Mouse (Mus musculus): ENCODE data around the gene Rps29. TPM values are rescaled to one million over a fixed set of nuclear protein-coding genes. Genes with fewer than 3 reads are reported as not detected.

Rps29 gene
- total RNA-seq, 4 experiments from 2014 or later: 1,074 to 1,561 (median 1,323) TPM

DNA sequence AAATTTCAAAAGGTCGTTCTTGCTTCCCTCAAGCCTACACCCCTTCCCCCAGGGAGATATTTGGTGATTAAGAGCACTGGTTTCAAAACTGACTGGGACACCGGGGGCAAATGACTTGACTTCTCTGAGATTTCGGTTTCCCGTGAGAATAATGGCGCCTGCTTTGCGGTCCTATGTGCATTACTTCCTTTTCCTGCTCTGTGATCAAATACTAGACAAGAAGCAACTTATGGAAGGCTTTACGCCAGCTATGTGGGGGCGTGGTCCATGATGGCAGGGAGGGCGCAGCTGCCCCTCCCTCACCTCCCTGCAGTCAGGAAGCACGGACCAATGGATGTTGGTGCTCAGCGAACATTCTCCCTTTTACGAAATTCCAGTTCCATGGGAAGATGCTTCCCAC, 28.5 kb downstream of the Rps29 start:
- DNase-seq (ENCODE audit: low spot score in 2 of 2): no peak

DNA sequence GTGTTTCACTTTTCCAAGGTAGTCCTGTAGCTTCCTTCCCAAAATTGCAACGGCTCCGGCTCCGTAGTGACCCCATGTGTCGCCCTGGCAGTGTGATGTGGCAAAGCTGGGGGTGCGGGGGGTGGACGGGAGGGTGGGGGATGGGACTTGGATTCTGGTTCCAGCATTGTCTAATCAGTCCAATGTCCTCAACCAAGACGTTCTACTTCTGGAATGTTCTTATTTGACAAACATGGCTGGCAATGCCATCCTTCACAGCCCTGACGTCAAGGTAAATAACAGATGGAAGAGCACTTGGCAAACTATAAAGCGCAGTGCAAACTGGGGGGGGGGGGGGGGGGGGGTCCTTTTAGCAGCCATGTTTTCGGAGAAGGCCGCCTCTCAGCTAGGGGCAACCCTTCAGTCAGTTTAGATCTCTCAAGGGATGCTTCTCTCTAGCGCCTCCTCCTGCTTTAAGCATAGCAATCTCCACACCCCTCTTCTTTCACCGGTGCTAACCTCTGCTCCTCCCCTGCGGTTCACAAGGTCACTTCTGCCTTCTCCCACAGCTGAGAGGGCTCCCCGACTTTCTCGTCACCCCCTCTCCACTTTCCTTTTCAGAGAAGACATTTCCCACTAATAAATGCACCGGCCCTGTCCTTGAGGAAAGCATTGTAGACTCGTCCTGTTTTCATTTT, 29.2 kb downstream of the Rps29 start:
- no peak for DNase-seq (ENCODE audit: low spot score in 2 of 2)

- DNase-seq (ENCODE audit: low spot score in 2 of 2): no peak
Observed at GRCm38 (mm10) chr12:69127626-69128025, 31.4 kb downstream of the Rps29 start.

GRCm38 (mm10) chr12:69127170-69127569, 31.8 kb downstream of the Rps29 start:
- DNase-seq (ENCODE audit: low spot score in 2 of 2): no peak

- no peak for DNase-seq (ENCODE audit: low spot score in 2 of 2)
Observed at GRCm38 (mm10) chr12:69125066-69125465, 33.9 kb downstream of the Rps29 start.

DNA sequence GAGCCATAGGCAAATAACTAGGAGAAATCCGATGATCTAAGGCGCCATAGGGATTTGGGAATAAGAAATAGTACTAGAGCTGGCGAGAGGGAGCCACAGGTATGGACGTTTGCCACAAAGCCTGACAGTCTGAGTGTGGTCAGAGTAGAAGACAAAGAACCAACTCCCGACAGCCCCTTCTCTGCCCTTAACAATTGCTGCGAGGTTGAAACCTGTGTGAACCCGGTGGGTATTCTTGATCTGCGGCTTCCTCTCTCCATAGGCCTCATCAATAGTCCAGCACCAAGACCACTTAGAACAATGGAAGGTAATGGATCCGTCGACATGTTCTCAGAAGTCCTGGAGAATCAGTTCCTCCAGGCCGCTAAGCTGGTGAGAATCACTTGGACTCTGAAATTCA, 36.2 kb downstream of the Rps29 start:
- DNase-seq (ENCODE audit: low spot score in 2 of 2): no peak

GRCm38 (mm10) chr12:69119908-69120307, 39.1 kb downstream of the Rps29 start:
- no peak for DNase-seq (ENCODE audit: low spot score in 2 of 2)

Small RNA genes lying within 50 kb of the gene (microRNA-seq; reads per million reads assigned to microRNA genes)
- gene Gm47287 (0 reads per million in 2 experiments), gene Gm47295 (0.32 to 5.1 reads per million in 2 experiments)

Other genes with a start within 250 kb of the Rps29 start
- not detected for gene Lrr1, start 9.6 kb upstream of the Rps29 start, total RNA-seq (2022)
- gene Rpl36al, start 24.9 kb upstream of the Rps29 start, total RNA-seq (2022): 100 to 1,000 TPM; 153 to 207 (median 179) TPM
- 10 to 100 TPM; 26.7 to 28.9 (median 27.3) TPM for gene Mgat2, start 25.0 kb upstream of the Rps29 start, total RNA-seq (2022)
- 1 to 10 TPM; 6.2 to 8.3 (median 7.0) TPM for gene Gm49383, start 37.9 kb upstream of the Rps29 start, total RNA-seq (2022)
- 1 to 10 TPM; 1.0 to 1.9 (median 1.4) TPM for gene Dnaaf2, start 39.2 kb upstream of the Rps29 start, total RNA-seq (2022)
- 1 to 10 TPM; 2.5 to 5.0 (median 3.8) TPM for gene Gm49384, start 45.1 kb upstream of the Rps29 start, total RNA-seq (2022)
- 1 to 10 TPM in 1 of 4 experiments, under 1 TPM in 3; 0.71 to 1.0 (median 0.80) TPM for gene Pole2, start 69.0 kb upstream of the Rps29 start, total RNA-seq (2022)
- gene Klhdc1, start 82.0 kb upstream of the Rps29 start, total RNA-seq (2022): 10 to 100 TPM; 16.0 to 24.5 (median 17.5) TPM
- 100 to 1,000 TPM; 121 to 127 (median 123) TPM for gene Klhdc2, start 137.5 kb upstream of the Rps29 start, total RNA-seq (2022)
- gene Nemf, start 198.0 kb upstream of the Rps29 start, total RNA-seq (2022): 10 to 100 TPM; 47.0 to 54.0 (median 50.5) TPM
- 10 to 100 TPM; 38.7 to 56.0 (median 49.2) TPM for gene Arf6, start 213.0 kb upstream of the Rps29 start, total RNA-seq (2022)
- 1 to 10 TPM in 1 of 4 experiments, under 1 TPM in 1, not detected in 2; 0.98 to 1.9 TPM for gene Gm9887, start 213.3 kb upstream of the Rps29 start, total RNA-seq (2022)

Measured in layer of hippocampus, adult 8-10 months (tissue).